Mouse (Mus musculus): ENCODE results near the gene Plekhf1. TPM values are rescaled to one million over a fixed set of nuclear protein-coding genes. Genes with fewer than 3 reads are reported as not detected.

The Plekhf1 gene
- total RNA-seq, 4 experiments from 2014 or later, result 1.2 to 1.9 (median 1.7) TPM

DNA sequence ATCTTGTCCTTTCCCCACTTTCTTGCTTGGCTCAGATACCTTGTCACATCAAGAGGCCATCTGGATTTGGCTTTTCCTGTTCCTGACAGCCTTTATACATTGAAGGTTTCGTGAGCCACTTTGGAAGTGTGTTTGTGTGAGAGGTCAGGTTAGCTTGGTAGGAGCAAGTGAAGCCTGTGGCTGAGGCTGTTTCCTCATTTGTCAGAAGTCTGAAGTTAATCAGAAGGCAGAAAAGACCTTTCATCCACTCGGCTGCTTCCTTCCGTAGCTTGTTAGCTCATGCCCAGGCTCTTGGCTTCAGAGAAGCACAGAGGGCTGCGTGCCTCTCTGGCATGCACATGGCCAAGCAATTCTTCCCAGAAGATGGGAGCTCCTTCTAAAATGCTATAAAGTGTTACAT is 40.0 kb downstream of the Plekhf1 start:
- peak; percentile 20 for DNase-seq

DNA sequence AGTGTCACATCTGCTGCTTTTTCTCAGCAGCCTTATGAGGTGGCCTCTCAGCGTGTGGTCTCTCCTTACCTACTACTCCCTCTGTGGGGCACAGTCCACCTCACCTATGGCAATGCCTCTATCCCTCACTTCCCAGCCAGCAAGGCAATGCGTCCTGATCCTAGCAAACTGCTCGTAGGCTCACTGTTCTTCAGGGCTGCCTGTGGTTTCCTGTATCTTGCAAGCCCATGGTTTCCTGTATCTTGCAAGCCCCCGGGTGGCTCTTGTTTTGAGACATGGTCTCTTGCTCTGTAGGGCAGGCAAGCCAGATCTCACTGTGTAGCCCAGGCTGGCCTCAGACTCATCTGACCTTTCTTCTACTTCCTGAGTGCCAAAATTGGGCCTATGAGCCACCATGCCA is 41.0 kb downstream of the Plekhf1 start:
- no peak for DNase-seq

DNA sequence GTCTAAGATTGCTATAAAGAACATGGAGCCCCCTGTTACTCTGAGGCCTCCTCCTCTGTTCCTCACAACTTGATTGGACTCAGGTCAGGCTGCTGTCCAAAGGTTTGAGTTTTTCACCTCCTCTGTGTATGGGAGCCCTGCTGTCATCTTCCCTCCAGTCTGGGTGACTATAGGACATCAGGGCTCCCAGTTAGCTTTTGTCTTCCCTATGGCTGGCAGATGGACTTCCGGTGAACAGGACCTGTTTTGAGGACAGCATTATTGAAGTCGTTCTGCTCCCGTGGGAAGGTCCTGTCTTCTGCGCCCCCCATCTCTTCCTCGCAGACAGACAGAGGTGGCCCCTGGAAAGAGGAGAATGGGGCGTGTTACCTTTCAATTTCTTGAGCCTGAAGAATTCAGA is 43.0 kb downstream of the Plekhf1 start:
- DNase-seq, result no peak

DNA sequence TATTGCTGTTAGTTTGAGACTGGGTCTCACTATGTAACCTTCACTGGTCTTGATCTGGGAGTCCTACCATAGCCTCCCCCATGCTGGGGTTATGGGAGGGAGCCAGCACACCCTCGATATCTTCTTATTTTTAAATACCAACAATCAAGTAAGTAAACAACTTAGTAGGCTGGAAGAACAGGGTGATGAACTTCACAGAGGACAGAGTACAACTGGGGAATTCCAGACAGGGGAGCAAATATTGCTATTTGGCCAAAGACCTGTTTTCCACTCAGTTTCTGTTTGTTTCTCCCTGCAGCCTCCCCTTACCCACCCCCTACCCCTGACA is 43.4 kb downstream of the Plekhf1 start:
- DNase-seq, result no peak

DNA sequence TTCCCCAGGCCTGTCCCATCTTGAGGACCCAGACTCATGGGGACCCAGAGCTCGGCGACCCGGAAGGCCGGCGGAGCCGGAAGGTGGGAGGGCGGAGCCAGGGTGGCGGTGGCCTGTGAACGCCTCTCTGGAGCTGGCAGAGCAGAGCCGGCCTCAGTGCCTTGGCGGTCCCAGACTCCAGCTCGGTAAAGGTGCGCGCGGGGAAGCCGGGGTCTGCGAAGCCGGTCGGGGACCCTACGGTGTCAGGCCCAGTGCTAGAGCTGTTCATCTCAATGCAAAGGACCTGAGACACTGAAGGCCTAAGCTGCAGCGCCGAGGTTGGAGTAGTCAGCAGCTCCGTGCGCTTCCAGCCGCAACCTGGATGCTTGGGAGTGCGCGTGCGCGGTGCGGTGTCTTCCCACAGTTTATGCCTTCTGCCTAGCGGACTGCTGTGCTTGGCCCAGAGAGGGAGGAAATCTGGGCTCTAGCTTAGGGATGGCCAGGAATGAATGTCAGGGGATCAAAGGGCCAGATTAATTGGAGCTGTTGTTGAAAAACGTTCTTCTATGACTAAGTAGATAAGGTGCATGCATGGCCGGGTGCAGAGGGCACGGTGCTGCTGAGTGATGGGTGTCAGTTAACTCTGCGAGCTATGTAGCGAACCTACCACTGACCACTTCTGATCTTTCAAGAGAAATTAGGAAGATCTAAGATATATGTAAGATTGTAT is 44.0 kb downstream of the Plekhf1 start:
- peak; percentile 80 for DNase-seq

DNA sequence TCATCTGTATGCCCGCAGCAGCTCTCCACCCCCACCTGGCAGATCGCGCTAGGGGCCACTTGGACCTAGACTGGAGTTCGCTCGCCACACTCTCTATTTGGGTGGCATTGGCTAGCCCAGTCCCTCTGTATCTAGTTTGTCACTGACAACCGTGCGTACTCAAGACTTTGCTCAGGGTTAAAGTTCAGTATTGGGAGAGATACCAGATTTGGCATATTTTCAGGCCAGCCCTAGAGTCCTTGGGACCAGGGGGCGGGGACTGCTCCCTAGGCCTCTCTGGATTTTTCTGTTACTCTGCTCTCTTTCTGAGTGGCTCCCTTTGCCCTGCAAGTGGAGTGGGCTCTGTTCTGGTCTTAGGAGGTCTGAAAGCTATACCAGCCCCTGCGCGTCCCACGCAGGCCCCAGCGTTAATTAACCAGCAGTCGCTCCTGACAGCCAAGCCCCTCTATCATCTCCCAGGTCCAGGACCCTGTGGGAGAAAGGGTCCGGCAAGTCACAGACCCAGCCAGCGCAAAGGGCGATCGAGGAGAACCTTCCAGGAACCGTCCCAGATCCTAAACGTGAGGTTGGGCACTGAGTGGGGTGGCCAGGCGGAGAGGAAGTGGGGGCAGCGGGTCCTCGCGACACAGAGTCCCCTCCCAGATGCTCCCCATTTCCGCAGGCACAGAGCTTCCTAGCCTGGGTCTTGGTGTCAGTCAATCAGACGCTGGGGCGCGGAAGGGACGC is 44.7 kb downstream of the Plekhf1 start, which contains the start of gene 1600014C10Rik:
Gene 1600014C10Rik (plus strand): TSS at position 256 of the 726 bp plus-strand sequence.
- peak; percentile 49 for DNase-seq

DNA sequence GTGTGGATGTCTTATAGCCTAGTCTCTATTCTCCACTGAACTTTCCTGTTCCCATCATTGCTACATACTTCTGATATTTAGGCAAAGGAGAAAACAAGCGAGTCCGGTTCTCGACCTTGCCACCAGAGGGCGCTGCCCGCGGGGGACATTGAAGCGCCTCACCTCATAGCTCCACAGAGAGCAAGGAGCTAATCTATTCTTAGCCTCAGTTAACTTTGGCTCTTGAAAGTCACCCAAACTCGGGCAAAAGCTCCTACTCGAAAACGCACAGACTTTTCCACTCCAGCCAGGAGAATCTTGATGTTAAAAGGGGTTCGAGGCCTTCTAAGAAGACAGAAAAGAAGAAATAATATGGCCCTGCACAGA is 45.2 kb downstream of the Plekhf1 start:
- DNase-seq, result peak; percentile 70

DNA sequence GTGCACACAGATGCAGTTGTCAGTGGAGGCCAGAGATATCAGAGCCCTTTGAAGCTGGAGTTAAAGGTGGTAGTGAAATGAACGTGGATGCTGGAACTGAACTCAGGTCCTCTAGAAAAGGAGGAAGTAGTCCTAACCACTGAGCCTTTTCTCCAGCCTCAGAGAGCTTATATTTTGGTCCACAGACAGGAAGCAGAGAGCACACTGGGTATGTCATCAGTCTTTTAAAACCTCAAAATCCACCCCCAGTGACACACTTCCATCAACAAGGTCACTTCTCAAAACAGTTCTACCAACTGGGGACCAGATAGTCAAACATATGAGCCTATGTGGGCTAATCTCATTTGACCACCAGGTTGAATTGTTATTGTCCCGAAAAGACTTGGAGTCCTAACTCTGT is 46.5 kb downstream of the Plekhf1 start:
- no peak for DNase-seq

DNA sequence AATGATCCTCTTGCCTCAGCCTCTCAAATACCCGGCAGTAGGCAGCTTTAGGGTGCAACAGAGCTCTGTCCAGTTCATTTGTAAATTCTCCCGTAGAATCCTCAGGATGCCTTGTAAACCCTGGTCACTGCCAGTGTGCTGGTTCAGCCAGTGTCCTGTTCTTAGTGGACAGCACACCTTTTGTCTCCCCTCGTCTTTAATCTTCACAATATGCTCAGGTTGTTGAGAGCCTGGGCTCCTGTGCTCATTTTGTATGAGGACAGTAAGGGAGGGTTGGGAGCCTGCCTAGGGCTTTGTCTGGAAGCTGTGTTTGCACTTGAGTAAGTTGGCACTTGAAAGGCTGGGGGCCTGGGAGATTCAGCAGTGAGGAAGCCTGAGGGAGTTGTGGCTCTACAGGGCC is 47.9 kb downstream of the Plekhf1 start:
- no peak for DNase-seq

DNA sequence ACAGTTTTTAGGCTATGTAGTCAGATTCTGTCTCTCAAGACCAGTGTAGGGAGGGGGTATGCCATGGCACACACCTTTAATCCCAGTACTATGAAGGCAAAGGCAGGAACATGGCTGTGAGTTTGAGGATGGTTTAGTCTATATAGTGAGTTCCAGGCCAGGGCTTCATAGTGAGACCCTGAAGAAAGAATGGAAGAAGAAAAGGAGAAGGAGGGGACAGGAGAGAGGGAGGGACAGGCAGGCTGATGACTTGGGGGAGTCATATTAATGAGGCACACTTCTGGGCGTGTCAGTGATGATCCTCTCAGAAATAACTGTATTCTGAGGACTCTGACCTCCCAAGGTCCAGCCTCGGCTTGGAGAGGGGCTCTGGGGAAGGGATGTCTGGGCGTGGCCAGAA is 51.8 kb downstream of the Plekhf1 start:
- no peak for DNase-seq

DNA sequence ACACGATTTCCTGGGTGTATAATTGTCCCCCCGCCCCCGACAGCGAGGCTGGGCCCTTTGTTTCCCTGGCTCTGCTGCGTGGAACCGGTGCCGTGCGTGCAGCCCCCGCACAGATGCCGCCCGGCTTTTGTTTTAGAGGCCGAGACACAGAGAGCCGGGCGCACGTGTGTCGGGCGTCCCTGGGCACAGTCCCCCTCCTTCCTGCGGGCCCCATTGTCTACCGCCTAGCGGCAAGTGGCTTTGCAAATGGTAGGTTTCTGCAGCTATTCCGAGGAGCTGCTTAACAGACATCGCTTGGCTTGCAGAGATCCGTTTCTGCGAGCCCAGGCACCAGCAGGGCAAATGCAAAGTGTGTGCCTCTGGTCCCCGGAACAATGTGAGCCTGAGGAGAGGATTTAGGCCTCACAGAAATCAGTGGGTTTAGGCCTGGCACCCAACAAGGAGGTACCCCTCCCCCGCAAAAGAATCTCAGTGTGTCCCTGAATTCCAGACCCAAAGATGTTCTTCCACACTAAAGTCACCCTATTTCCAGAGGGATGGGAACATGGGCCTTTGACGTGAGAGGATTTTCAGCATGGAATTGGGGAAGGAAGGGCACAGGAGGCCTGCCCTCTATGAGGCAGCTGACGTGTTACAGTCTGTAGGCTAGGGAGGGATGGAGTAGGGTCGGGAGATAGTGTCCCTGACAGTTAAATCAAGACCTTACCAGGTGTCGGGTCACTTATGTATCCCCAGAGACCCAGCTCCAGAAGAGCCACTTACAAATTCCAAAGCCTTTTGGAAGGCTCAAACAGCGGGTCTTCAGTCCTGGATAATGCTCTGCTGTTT is 53.3 kb downstream of the Plekhf1 start:
- no peak for DNase-seq

DNA sequence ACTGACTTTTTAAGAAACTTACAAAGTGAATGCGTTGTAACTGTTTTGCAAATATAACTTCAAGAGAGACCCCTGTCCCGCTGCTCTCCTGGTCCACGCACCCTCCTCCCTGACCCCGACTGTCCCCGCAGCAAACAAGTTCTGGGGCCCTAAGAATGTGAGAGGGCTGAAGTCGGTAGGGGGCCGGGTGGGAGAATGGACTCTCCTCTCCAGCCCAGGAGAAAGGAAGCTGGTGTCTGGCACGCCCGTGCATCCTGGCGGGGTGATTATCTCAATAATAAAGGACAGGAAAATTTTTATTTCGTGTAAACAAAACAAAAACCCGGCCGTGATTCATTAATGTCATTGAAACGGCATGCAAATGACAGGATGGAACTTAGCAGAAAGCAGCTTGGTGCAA is 53.9 kb downstream of the Plekhf1 start:
- no peak for DNase-seq

DNA sequence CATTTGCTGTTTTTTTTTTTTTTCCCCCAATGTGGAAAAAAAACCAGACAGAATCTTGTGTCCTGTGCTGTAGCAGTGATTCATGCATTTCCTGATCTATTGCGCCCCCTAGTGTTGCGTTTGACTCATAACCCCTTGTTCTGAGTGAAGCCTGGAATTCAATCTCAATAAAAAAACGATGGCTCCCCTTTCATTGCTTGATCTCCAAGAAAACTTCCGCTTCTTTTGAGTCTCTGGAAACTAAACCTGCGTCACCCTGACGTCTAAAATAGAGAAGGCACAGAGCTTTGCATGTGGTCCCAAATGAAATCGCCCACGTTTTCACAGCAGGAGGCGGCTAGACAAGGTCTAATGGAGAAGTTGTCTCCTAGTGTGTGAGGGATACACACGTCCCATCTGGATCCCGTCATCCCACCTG is 60.1 kb downstream of the Plekhf1 start:
- DNase-seq, result peak; percentile 31

Other genes with a start within 250 kb of the Plekhf1 start
- 10 to 100 TPM; 45.6 to 62.5 (median 52.0) TPM for gene Uri1, start 204.5 kb downstream of the Plekhf1 start, total RNA-seq (2022)
- gene Ccne1, start 120.5 kb downstream of the Plekhf1 start, total RNA-seq (2022), result 1 to 10 TPM; 3.5 to 6.9 (median 4.1) TPM
- gene 1600014C10Rik, start 44.8 kb downstream of the Plekhf1 start, total RNA-seq (2022), result 10 to 100 TPM; 33.8 to 64.0 (median 45.6) TPM
- 10 to 100 TPM; 48.6 to 85.5 (median 68.1) TPM for gene Pop4, start 43.4 kb upstream of the Plekhf1 start, total RNA-seq (2022)